Mouse (Mus musculus): ENCODE results near the gene Scaf8.

GRCm38 (mm10) chr17:3223071-3223470 is 108.3 kb downstream of the Scaf8 start:
- TF ChIP-seq POLR2A (IDR thresholded peaks at IDR 0.05; ENCODE audit: borderline replicate concordance, control insufficient read depth, low read depth, low read length) (no peak), CTCF (IDR thresholded peaks at IDR 0.05; ENCODE audit: control insufficient read depth, insufficient read depth, low read length) (no peak)
